In genomic region chr19:7557328-7557822, GRCm38 (mm10) we compare ENCODE assay signal across 1 mouse cellular context.
TF ChIP-seq lines count a peak whose summit lies in the region.

TSS of gene Pla2g16 (plus strand) at chr19:7557459.

TF ChIP-seq in CH12.LX, 34 proteins besides CTCF, POLR2A, EP300 and RAD21 (continued from another document):
- TF ChIP-seq RCOR1 (conservative IDR thresholded peaks at IDR 0.05; ENCODE audit: low read depth, low read length) (no peak), ZMIZ1 (IDR thresholded peaks at IDR 0.05; ENCODE audit: low read depth, low read length) (no peak), NRF1 (IDR thresholded peaks at IDR 0.05; ENCODE audit: low read depth, low read length) (no peak), ZC3H11A (IDR thresholded peaks at IDR 0.05; ENCODE audit: low read depth, low read length) (no peak), TBP (conservative IDR thresholded peaks at IDR 0.05; ENCODE audit: low read depth, low read length) (0 out of 2 replicates have a peak, but pooled peaks have one; percentile 29)
